ENCODE assay signal across 9 mouse cellular contexts in genomic region chr17:37250544-37250943, GRCm38 (mm10). TPM values are rescaled to one million over a fixed set of nuclear protein-coding genes. Genes with fewer than 3 reads are reported as not detected.
A peak's percentile ranks its signal among the peaks of the same experiment; 100 is the strongest.
DNase-seq lines count a peak whose midpoint lies in the region; ATAC-seq and TF ChIP-seq lines count a peak whose summit lies in the region.
"Had no signal": no experiment of that assay in that cellular context is flagged by ENCODE, and none has a peak within 500 bp of the region (broad histone marks: within the 10 kb centered on the region; RNA-seq: fewer than 3 reads in every experiment).

No protein-coding gene starts in this region.

- ATAC-seq in forebrain, postnatal 0 days: no peak
- no peak for ATAC-seq in forebrain, embryonic 16.5 days
- ATAC-seq in erythroblast, adult 5-6 weeks (replicated peaks; ENCODE audit: low FRiP score, poor library complexity, severe bottlenecking): no peak

- no peaks in the 10 kb centered on the region for H3K9me3 ChIP-seq in forebrain, postnatal 0 days (ENCODE audit: low read length)
- no peaks in the 10 kb centered on the region for H3K9me3 ChIP-seq in forebrain, embryonic 16.5 days (ENCODE audit: control insufficient read depth, low read length)
- no peaks in the 10 kb centered on the region for H3K9me3 ChIP-seq in embryonic facial prominence, embryonic 10.5 days
- H3K9me3 ChIP-seq: liver, embryonic 13.5 days had no signal

- H3K4me2 ChIP-seq in forebrain, postnatal 0 days (ENCODE audit: low read depth): no peak overlapping the region
- no peak overlapping the region for H3K4me2 ChIP-seq in forebrain, embryonic 16.5 days (ENCODE audit: low read length)
- H3K4me2 ChIP-seq: liver, embryonic 13.5 days had no signal

- no peak for DNase-seq in forebrain, postnatal 0 days
- DNase-seq in right cerebral cortex, postnatal 14 days: peak; percentile 7
- no peak for DNase-seq in right cerebral cortex, postnatal 36 days (ENCODE audit: low spot score in 2 of 2)
- peak; percentile 8 for DNase-seq in embryonic facial prominence, embryonic 10.5 days (ENCODE audit: low spot score)
- peak; percentile 6 to 22 for DNase-seq in spleen, postnatal 36 days (ENCODE audit: low spot score in 2 of 2)
- DNase-seq in heart, adult 9 months (ENCODE audit: low spot score in 2 of 2): no peak
- DNase-seq: liver, embryonic 13.5 days had no signal

- H3K4me1 ChIP-seq in forebrain, postnatal 0 days (ENCODE audit: insufficient read depth): no peaks in the 10 kb centered on the region
- no peaks in the 10 kb centered on the region for H3K4me1 ChIP-seq in forebrain, embryonic 16.5 days (replicated peaks; ENCODE audit: control insufficient read depth, insufficient read depth, low read length)
- H3K4me1 ChIP-seq in embryonic facial prominence, embryonic 10.5 days: no peaks in the 10 kb centered on the region
- H3K4me1 ChIP-seq: liver, embryonic 13.5 days had no signal

- TF ChIP-seq CTCF in forebrain, postnatal 0 days (IDR thresholded peaks at IDR 0.05; ENCODE audit: low read depth): peak; percentile 32

- H3K27ac ChIP-seq in forebrain, postnatal 0 days (ENCODE audit: low read depth, low read length): no peak overlapping the region
- no peak overlapping the region for H3K27ac ChIP-seq in forebrain, embryonic 16.5 days (ENCODE audit: low read length)
- H3K27ac ChIP-seq in embryonic facial prominence, embryonic 10.5 days (replicated peaks): no peak overlapping the region
- H3K27ac ChIP-seq: liver, embryonic 13.5 days had no signal

- WGBS in forebrain, postnatal 0 days: 12% methylated on average over 1 of the region's 1 CpGs
- WGBS in forebrain, embryonic 16.5 days: 14% methylated on average over 1 of the region's 1 CpGs
- 8% methylated on average over 1 of the region's 1 CpGs for WGBS in embryonic facial prominence, embryonic 10.5 days

- no peaks in the 10 kb centered on the region for H3K27me3 ChIP-seq in forebrain, postnatal 0 days (ENCODE audit: insufficient read depth, low read length)
- no peaks in the 10 kb centered on the region for H3K27me3 ChIP-seq in forebrain, embryonic 16.5 days (replicated peaks; ENCODE audit: control insufficient read depth, insufficient read depth, low read length)
- no peaks in the 10 kb centered on the region for H3K27me3 ChIP-seq in embryonic facial prominence, embryonic 10.5 days (replicated peaks; ENCODE audit: low read depth, poor library complexity, severe bottlenecking)
- H3K27me3 ChIP-seq: liver, embryonic 13.5 days had no signal

- no peaks in the 10 kb centered on the region for H3K36me3 ChIP-seq in forebrain, postnatal 0 days (ENCODE audit: insufficient read depth)
- no peaks in the 10 kb centered on the region for H3K36me3 ChIP-seq in forebrain, embryonic 16.5 days (ENCODE audit: control insufficient read depth, insufficient read depth)
- H3K36me3 ChIP-seq in embryonic facial prominence, embryonic 10.5 days (replicated peaks): no peaks in the 10 kb centered on the region
- H3K36me3 ChIP-seq: liver, embryonic 13.5 days had no signal

- H3K4me3 ChIP-seq in forebrain, postnatal 0 days (ENCODE audit: low read depth, low read length): no peak overlapping the region
- H3K4me3 ChIP-seq in forebrain, embryonic 16.5 days (replicated peaks; ENCODE audit: low read length): no peak overlapping the region
- no peak overlapping the region for H3K4me3 ChIP-seq in embryonic facial prominence, embryonic 10.5 days
- H3K4me3 ChIP-seq: liver, embryonic 13.5 days had no signal

- H3K9ac ChIP-seq in forebrain, postnatal 0 days: no peak overlapping the region
- no peak overlapping the region for H3K9ac ChIP-seq in forebrain, embryonic 16.5 days (replicated peaks; ENCODE audit: low read depth, low read length)
- H3K9ac ChIP-seq: liver, embryonic 13.5 days had no signal

RNA-seq across cellular contexts. Expression of gene Olfr98, which starts 13.0 kb away (rescaled TPM):
- total RNA-seq in forebrain, postnatal 0 days (2014; rRNA removed): not detected in 2 replicates
- polyA plus RNA-seq in forebrain, postnatal 0 days (2015; fragmentation: Nextera tagmentation; extraction: Ambion mirVana): not detected in 2 replicates
- not detected in 2 replicates for polyA plus RNA-seq in forebrain, embryonic 16.5 days (2015; fragmentation: Nextera tagmentation; extraction: Ambion mirVana)
- polyA plus RNA-seq in embryonic facial prominence, embryonic 10.5 days (2016; fragmentation: Nextera tagmentation; extraction: Ambion mirVana): not detected in 2 replicates
- total RNA-seq in erythroblast, adult 5-6 weeks (2015; ENCODE audit: low replicate concordance): not detected in 2 replicates
- not detected in 2 replicates for total RNA-seq in erythroblast, adult 5-6 weeks (2017; ENCODE audit: low replicate concordance)
- polyA plus RNA-seq: liver, embryonic 13.5 days had no signal

RNA-seq across cellular contexts. Expression of gene Olfr97, which starts 13.4 kb away (rescaled TPM):
- total RNA-seq in forebrain, postnatal 0 days (2014; rRNA removed): not detected in 2 replicates
- not detected in 2 replicates for polyA plus RNA-seq in forebrain, postnatal 0 days (2015; fragmentation: Nextera tagmentation; extraction: Ambion mirVana)
- polyA plus RNA-seq in forebrain, embryonic 16.5 days (2015; fragmentation: Nextera tagmentation; extraction: Ambion mirVana): not detected in 2 replicates
- polyA plus RNA-seq in embryonic facial prominence, embryonic 10.5 days (2016; fragmentation: Nextera tagmentation; extraction: Ambion mirVana): not detected in 2 replicates
- total RNA-seq in erythroblast, adult 5-6 weeks (2015; ENCODE audit: low replicate concordance): not detected in 2 replicates
- not detected in 2 replicates for total RNA-seq in erythroblast, adult 5-6 weeks (2017; ENCODE audit: low replicate concordance)
- polyA plus RNA-seq: liver, embryonic 13.5 days had no signal

RNA-seq across cellular contexts. Expression of gene H2-M3, which starts 19.5 kb away (rescaled TPM):
- 1.0 and 1.9 TPM in 2 replicates for total RNA-seq in forebrain, postnatal 0 days (2014; rRNA removed)
- 1.5 and 1.7 TPM in 2 replicates for polyA plus RNA-seq in forebrain, postnatal 0 days (2015; fragmentation: Nextera tagmentation; extraction: Ambion mirVana)
- 0.67 and 0.81 TPM in 2 replicates for polyA plus RNA-seq in forebrain, embryonic 16.5 days (2015; fragmentation: Nextera tagmentation; extraction: Ambion mirVana)
- polyA plus RNA-seq in embryonic facial prominence, embryonic 10.5 days (2016; fragmentation: Nextera tagmentation; extraction: Ambion mirVana): 1.7 and 1.8 TPM in 2 replicates
- total RNA-seq in erythroblast, adult 5-6 weeks (2015; ENCODE audit: low replicate concordance): not detected in 2 replicates
- 2.9 and 3.3 TPM in 2 replicates for total RNA-seq in erythroblast, adult 5-6 weeks (2017; ENCODE audit: low replicate concordance)

RNA-seq across cellular contexts. Expression of gene Olfr96, which starts 30.6 kb away (rescaled TPM):
- not detected in 2 replicates for total RNA-seq in forebrain, postnatal 0 days (2014; rRNA removed)
- not detected in 2 replicates for polyA plus RNA-seq in forebrain, postnatal 0 days (2015; fragmentation: Nextera tagmentation; extraction: Ambion mirVana)
- polyA plus RNA-seq in forebrain, embryonic 16.5 days (2015; fragmentation: Nextera tagmentation; extraction: Ambion mirVana): not detected in 2 replicates
- not detected in 2 replicates for polyA plus RNA-seq in embryonic facial prominence, embryonic 10.5 days (2016; fragmentation: Nextera tagmentation; extraction: Ambion mirVana)
- total RNA-seq in erythroblast, adult 5-6 weeks (2015; ENCODE audit: low replicate concordance): not detected in 2 replicates
- not detected in 2 replicates for total RNA-seq in erythroblast, adult 5-6 weeks (2017; ENCODE audit: low replicate concordance)
- polyA plus RNA-seq: liver, embryonic 13.5 days had no signal

RNA-seq across cellular contexts. Expression of gene Olfr99, which starts 32.7 kb away (rescaled TPM):
- not detected in 2 replicates for total RNA-seq in forebrain, postnatal 0 days (2014; rRNA removed)
- not detected in 2 replicates for polyA plus RNA-seq in forebrain, postnatal 0 days (2015; fragmentation: Nextera tagmentation; extraction: Ambion mirVana)
- not detected in 2 replicates for polyA plus RNA-seq in forebrain, embryonic 16.5 days (2015; fragmentation: Nextera tagmentation; extraction: Ambion mirVana)
- polyA plus RNA-seq in embryonic facial prominence, embryonic 10.5 days (2016; fragmentation: Nextera tagmentation; extraction: Ambion mirVana): not detected in 2 replicates
- not detected in 2 replicates for total RNA-seq in erythroblast, adult 5-6 weeks (2015; ENCODE audit: low replicate concordance)
- 1.7 TPM in 1 of 2 replicates, not detected in the other for total RNA-seq in erythroblast, adult 5-6 weeks (2017; ENCODE audit: low replicate concordance)
- polyA plus RNA-seq: liver, embryonic 13.5 days had no signal

Comparison
In these comparisons a context has a peak if more than half of its experiments do, and no peak if none do; other contexts are left out.
1. DNase-seq: peak in right cerebral cortex, postnatal 14 days (single experiment), embryonic facial prominence, embryonic 10.5 days (single experiment) and spleen, postnatal 36 days (2 of 2); none in forebrain, postnatal 0 days (single experiment), right cerebral cortex, postnatal 36 days (0 of 2) and heart, adult 9 months (0 of 2).